In the genomic region with DNA sequence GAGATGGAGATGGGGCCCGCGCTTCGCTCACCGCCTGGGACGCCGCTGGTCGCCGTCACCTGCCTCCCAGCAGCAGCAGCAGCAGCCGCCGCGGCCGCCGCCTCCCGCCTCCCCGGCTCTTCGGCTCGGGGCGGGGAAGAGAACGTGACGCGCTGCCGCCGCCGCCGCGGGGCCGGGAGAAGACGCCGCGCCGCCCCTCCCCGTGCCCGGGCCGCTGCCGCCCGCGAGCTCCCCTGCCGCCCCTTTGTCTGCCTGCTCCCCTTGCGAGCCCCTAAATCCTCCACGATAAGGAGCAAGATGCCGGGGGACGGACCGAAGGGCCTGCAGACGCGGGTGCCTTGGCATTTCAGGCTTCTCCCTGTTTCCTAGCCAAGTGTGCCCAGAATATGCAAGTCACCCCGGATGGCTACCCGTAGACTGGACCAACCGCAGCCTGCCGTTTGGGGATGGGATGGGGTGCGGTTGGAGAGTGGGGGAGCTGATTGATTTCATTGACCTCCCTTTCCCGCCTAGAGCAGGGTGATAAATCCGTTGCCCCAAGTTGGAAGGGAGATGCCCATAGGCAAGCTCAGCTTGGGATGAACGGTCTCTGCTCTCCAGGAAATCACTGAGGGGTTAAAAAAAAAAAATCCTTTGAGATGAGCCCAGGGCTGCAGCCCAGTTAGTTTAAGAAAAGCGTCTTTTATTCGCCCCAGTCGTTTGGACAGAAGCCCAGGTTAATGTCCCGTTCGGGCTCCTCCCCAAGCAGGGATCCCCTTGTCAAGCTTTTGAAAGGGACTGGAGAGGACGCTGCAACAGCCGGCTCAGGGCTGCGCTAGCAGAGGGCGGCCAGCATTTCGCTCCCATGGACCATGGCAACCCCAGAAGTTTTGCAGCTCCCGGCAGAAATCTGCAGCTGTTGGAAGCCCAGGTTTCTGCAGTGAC, we compare ENCODE assay signal across 8 mouse cellular contexts. TPM values are rescaled to one million over a fixed set of nuclear protein-coding genes. Genes with fewer than 3 reads are reported as not detected.
A peak's percentile ranks its signal among the peaks of the same experiment; 100 is the strongest.
DNase-seq lines count a peak whose midpoint lies in the region; ATAC-seq and TF ChIP-seq lines count a peak whose summit lies in the region.

A gene (minus strand): TSS at position 398 of the 924 bp plus-strand sequence.

- H3K4me2 ChIP-seq in hindbrain, embryonic 15.5 days: peak within 1 kb of the TSS; percentile 74

- H3K27me3 ChIP-seq in hindbrain, embryonic 15.5 days: no peaks in the 10 kb centered on the region

- peak within 1 kb of the TSS; percentile 98 for H3K9ac ChIP-seq in hindbrain, embryonic 15.5 days

- peak; percentile 57 for TF ChIP-seq POLR2A in cortical plate, adult 2 months (IDR thresholded peaks at IDR 0.05; ENCODE audit: extremely low read depth, insufficient read depth, low read length)

- WGBS in hindbrain, embryonic 15.5 days: under 1% methylated on average over 36 of the region's 64 CpGs

- H3K36me3 ChIP-seq in hindbrain, embryonic 15.5 days: no peaks in the 10 kb centered on the region

- H3K4me1 ChIP-seq in cortical plate, adult 2 months (ENCODE audit: control insufficient read depth, insufficient read depth, low read length): peaks cover 11% of the 10 kb centered on the region; the same call in 1 of the 2 replicates
- H3K4me1 ChIP-seq in hindbrain, embryonic 15.5 days (replicated peaks): peaks cover 32% of the 10 kb centered on the region

- ATAC-seq in hindbrain, embryonic 15.5 days (ENCODE audit: low FRiP score, low read depth): peak; percentile 75

- DNase-seq in adrenal gland, adult 8-10 months: peak; percentile 56
- DNase-seq in gastrocnemius, adult 8-10 months (ENCODE audit: low spot score in 2 of 2): peak in 1 of 2 experiments; percentile 44
- DNase-seq in left cerebral cortex, adult 8-10 months (ENCODE audit: low spot score in 2 of 2): peak; percentile 59
- DNase-seq in lung, postnatal 4 days: peak; percentile 79 to 85
- DNase-seq in retina, postnatal 1 day: peak; percentile 79
- DNase-seq in urinary bladder, postnatal 4 days (ENCODE audit: low spot score in 2 of 2): peak; percentile 59 to 69

- H3K4me3 ChIP-seq in cortical plate, adult 2 months (ENCODE audit: insufficient read depth, low read length): peak within 1 kb of the TSS; percentile 65
- H3K4me3 ChIP-seq in hindbrain, embryonic 15.5 days: peak within 1 kb of the TSS; percentile 87

- no peaks in the 10 kb centered on the region for H3K9me3 ChIP-seq in hindbrain, embryonic 15.5 days

- peak within 1 kb of the TSS; percentile 100 for H3K27ac ChIP-seq in cortical plate, adult 2 months (ENCODE audit: insufficient read depth, low read length)
- H3K27ac ChIP-seq in hindbrain, embryonic 15.5 days (replicated peaks): peak within 1 kb of the TSS; percentile 99

- TF ChIP-seq CTCF in cortical plate, adult 2 months (IDR thresholded peaks at IDR 0.05; ENCODE audit: extremely low read depth, insufficient read depth, low read length): no peak

RNA-seq across cellular contexts. Expression of the gene that starts here (rescaled TPM):
- total RNA-seq in adrenal gland, adult 8-10 months (2022): 100 to 1,000 TPM in 2 of 4 experiments, 10 to 100 TPM in 2; 77.6 to 145 (median 103) TPM
- 78.2 and 86.5 TPM in 2 replicates for polyA plus RNA-seq in cortical plate, adult 2 months (2012; rRNA removed)
- 100 to 1,000 TPM; 341 to 375 (median 357) TPM for total RNA-seq in gastrocnemius, adult 8-10 months (2022)
- polyA plus RNA-seq in hindbrain, embryonic 15.5 days (2015; fragmentation: Nextera tagmentation; extraction: Ambion mirVana): 79.6 and 81.0 TPM in 2 replicates
- total RNA-seq in left cerebral cortex, adult 8-10 months (2022): 100 to 1,000 TPM; 113 to 125 (median 122) TPM
